Mouse (Mus musculus): ENCODE measurements at regions not wholly inside any gene's neighbourhood (a gene's known extent, or its start where the extent isn't known, plus 50 kb on each side); places are given as distances from the start of the nearest gene placed in this dataset.

DNA sequence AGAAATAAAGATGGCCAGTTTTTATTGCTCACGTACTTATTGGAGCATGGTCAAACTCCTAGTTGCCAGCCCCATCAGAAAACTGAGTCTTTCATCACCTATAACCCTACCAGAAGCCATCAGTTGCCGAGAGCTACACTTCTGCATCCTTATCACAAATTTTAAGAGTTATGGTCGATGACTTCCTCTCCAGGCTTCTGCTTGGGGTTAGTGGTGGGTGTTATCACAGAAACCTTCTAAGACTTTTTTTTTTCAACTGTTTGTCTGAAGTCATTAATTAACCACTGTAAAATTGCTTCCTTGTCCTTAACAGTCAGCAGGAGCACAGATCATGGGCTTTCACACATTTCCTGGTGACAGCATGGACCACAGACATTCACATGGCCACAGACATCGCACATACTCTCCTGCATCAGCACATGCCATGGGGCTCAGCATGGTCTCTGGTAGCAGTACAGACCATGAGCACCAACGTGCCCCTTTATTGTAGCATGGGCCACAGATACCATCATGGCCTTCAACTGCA lies 50.3 kb upstream of the Neurod6 start:
- TF ChIP-seq CTCF (IDR thresholded peaks at IDR 0.05) (no peak), EP300 (IDR thresholded peaks at IDR 0.05) (no peak)
- Histone ChIP-seq H3K4me2 (replicated peaks; ENCODE audit: low read depth, low read length) (no peak overlapping the region), H3K4me1 (ENCODE audit: insufficient read depth, low read depth, low read length) (no peaks in the 10 kb centered on the region), H3K27ac (ENCODE audit: low read length) (no peak overlapping the region), H3K27me3 (replicated peaks; ENCODE audit: insufficient read depth, low read length) (no peaks in the 10 kb centered on the region), H3K9ac (replicated peaks; ENCODE audit: low read depth) (no peak overlapping the region), H3K4me3 (ENCODE audit: low read depth, low read length) (no peak overlapping the region), H3K36me3 (ENCODE audit: insufficient read depth, low read length) (no peaks in the 10 kb centered on the region), H3K9me3 (ENCODE audit: low read length) (no peaks in the 10 kb centered on the region)
- 67% methylated on average over 5 of the region's 5 CpGs for WGBS
- ATAC-seq, result no peak
- no peak for DNase-seq (ENCODE audit: low spot score)

All from lung, postnatal 0 days (tissue).